Mouse (Mus musculus) lung, adult 2 months (tissue): Measurements from ENCODE around the gene Calcrl.

Source experiments
- CTCF ChIP-seq: fragments of 200-500 bp; IDR thresholded peaks from 2 replicates; pipeline ENCODE4 v1.5.1; 2011; ENCODE audit warnings: mild to moderate bottlenecking, low read length, control low read depth; ENCODE audit not compliant: insufficient read depth
- POLR2A ChIP-seq: fragments of 200-500 bp; IDR thresholded peaks from 2 replicates; pipeline ENCODE4 v1.6.1; 2011; ENCODE audit warnings: low read depth, mild to moderate bottlenecking, control low read depth, low read length, borderline replicate concordance; ENCODE audit errors: extremely low read depth

DNA sequence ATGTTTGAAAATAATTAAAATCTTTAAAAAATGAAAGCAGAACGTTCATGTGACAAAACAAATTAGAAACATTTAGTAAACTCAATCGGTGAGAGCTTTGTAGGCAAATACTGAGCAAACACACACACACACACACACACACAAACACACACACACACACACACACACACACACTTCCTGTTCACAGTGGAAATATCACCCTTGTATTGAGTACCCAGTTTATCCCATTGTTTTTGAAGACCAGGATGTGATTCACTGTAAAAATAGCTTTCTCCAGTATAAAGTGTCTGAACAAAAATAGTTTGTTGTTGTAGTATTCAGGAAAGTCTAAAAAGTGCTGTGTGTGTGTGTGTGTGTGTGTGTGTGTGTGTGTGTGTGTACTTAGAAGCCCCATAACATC is 130.1 kb downstream of the Calcrl start:
- TF ChIP-seq CTCF (no peak), POLR2A (no peak)
